Mouse (Mus musculus) mouse embryonic stem cell (cell line): ENCODE results near the gene Rin3.

Source experiments
- in situ Hi-C, 2 experiments: fragments of 300-500 bp; cut with MboI; formaldehyde crosslinking; loops; 1 replicate in 1 of 2; 3 replicates in 1 of 2; pipeline ENCODE4 v1.14.3; 2019 to 2020; ENCODE audit warnings: low sequenced_read_pairs in 2 of 2, low pct_unique_long_range_greater_than_20kb in 1 of 2, mixed read lengths in 1 of 2; ENCODE audit not compliant: unreplicated experiment in 1 of 2

Rin3 gene

GRCm38 (mm10) chr12:102282763-102283482 is at the start of gene Rin3:
Gene Rin3, plus strand, starts transcription at chr12:102283048.
- in situ Hi-C loops, result no loop called here

DNA sequence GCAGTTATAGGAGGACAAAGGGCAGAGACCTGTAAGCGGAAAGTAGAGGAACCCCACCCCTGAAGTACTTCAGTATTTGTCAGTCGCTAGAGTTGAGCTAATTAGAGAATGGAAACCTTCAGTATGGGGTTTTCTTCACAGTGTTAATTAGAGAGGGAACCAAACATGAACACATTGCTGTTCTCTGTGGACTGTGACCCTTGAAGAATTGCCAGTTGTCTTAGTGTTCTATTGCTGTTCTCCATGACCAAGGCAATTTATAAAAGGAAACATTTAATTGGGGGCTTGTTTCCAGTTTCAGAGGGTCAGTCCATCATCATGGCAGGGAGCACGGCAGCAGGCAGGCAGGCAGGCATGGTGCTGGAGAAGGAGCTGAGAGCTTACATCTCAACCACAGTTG is 47.3 kb upstream of the Rin3 start:
- in situ Hi-C loops, result no loop called here

- in situ Hi-C loops, result no loop called here
These were observed 46.5 kb upstream of the Rin3 start for GRCm38 (mm10) chr12:102236317-102236716.

DNA sequence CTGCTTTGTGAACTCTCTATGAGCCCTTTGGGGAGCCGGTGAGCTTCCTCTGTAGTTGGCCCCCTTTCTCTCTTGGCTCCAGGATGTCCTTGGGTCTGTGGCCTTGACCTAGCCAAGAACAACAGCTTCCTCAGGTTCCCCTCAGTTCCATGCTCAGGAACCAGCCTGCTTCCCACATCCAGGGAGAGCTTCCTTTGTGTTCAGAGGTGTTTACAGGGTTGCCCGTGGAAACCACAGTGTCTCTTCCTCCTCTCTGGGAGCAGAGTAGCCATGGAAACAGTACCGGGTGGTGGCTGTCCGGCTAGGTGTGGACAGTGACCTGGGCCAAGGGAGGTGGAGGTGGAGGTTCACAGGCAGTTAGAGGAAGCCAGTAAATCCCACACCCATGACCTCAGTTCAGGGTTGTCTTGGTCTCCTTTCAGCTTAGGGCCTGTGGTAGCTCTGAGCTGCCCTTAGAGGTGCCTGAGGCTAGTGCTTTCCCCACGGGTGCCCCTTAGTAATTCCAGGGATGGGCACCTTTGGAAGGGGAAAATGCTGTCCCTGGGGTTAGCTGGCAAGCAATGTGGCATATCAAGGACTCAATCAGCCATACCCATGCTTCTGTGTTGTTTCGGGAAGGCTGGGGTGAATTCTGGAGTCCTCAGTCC is 40.6 kb upstream of the Rin3 start:
- in situ Hi-C loops, result no loop called here

DNA sequence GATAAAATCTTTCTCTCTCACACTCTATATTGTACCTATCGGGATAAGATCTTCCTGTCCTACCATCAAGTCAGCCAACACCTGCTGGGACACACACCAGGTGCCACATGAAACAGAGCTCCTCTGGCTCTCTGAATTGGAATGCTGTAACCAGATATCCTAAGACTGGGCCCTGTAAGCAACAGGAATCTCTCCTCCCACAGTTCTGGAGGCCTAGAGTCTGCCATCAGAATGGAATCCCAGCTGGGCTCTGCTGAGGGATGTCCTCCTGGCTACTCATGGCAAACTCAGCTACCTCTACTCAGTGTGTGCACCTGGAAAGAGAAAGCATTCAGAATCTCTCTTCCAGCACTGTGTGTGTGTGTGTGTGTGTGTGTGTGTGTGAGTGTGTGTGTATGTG is 38.9 kb upstream of the Rin3 start:
- in situ Hi-C loops, result no loop called here

DNA sequence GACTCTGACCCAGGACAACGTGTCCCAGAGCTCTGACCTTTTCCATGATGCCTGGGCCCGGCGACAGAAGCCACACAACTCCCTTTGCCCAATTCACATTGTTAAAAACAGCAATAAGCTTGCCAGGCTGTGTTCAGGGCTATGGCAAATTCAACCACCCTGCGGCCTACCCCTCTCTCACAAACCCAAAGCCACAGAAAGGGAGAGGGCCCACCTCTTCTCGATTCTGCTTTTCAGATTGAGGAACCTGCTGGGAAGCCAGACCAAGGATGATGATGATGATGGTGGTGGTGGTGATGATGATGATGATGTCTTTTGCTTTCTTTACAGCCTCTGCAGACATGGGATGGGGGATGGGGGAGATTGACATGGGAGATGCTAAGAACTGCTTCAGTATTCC is 36.6 kb upstream of the Rin3 start:
- in situ Hi-C loops, result no loop called here

- in situ Hi-C loops, result no loop called here
These were observed 34.7 kb upstream of the Rin3 start for GRCm38 (mm10) chr12:102248104-102248503.

DNA sequence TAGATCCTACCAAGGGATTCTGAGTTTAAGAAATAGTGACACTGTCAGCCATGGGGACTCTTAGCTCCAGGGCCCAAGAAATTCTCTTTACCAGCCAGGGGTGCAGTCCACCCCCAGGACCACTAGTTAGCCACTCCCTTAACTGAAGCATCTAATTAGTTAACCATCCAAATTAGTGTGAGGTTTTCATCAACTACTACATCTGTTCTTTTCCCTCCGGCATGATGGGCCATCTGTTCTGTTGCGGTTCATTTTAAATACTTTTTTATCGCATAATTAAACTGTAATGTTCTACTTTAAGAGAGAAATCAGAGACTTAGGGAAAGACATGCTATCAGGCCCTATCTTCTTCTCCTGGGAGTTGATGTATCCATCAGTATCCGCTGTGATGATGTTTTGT is 32.5 kb upstream of the Rin3 start:
- in situ Hi-C loops, result no loop called here

DNA sequence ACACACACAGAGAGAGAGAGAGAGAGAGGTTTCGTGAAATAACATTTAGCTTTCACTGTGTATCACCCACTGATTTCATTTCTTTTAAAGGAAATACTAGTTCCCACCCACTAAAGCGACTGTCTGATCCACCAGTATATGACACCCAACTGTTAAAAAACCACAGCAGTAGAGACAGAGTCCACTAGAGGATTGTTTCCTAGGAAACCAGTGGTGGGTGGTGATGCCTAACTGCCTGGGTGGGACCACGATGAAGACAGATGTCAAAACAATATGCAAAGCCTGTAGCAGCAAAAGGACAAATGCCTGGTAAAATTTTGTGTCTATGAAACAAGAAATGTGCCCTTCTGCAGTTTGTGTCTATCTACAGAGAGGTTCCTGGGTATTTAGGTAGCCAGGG is 31.8 kb upstream of the Rin3 start:
- in situ Hi-C loops, result no loop called here

GRCm38 (mm10) chr12:102251985-102252384 is 30.9 kb upstream of the Rin3 start:
- in situ Hi-C loops, result no loop called here

DNA sequence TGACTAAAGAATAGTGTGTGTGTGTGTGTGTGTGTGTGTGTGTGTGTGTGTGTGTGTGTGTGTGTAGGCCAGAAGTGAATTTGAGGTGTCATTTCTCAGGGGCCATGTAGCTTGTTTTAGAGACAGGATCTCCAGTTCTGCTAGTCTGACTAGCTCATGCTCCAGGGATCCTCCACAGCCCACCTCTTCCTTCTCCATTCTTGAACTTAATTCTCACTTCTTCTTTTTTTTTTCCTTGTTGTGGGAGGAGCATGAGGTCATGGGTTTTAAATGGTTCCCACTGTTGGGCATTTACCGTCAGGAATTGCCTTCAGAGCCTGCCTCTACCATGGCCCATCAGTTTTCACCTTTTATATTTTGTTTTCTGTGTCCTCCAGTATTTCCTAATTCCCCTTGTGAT is 30.3 kb upstream of the Rin3 start:
- in situ Hi-C loops, result no loop called here

- in situ Hi-C loops, result no loop called here
These were observed 27.8 kb upstream of the Rin3 start for GRCm38 (mm10) chr12:102255012-102255411.

DNA sequence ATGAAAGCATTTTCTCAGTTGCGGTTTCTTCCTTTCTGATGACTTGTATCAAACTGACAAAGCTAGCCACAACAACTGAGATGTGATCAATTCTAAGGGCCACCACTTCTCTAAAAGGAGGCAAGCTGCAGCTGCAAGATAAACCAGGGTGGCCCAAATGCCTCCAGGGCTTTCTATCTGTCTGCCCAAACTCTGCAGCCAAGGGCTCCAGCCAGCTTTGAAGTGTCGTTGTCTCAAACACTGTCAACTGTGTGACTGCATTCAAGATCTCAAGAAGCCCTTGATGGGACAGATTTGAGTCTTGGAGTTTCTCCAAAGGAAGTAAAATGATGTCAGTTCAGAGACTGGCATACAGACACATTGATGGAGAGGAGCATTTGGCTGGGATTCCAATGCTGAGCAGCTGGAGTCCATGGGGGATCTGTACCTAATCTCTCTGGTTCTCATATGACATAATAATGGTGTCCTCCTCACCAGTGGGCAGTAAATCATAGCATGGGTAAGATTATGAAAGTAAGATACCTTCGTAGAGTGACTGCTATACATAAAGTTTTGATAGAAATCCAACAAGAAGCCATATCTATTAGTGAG is 24.2 kb upstream of the Rin3 start:
- in situ Hi-C loops, result no loop called here

DNA sequence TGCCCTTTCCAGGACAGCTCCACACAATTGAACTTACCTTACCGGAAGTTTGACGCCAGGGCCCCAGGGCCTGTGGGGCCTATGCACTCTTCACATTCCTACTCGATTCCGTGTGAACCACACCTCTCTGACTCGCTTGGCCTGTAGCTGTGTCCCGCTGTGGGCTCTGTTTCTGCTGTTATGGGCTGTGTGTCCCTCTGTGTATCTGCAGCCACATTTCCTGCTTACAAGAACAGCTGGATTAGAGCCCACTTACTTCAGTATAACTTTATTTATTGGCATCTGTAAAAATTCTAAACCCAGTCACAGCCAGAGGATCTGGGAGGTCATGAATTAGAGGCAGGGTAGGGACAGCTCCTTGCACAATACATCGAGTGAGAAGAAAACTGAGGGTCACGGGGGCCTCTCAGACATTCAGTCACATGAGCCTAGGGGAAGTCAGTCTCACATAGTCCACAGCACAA is 20.9 kb upstream of the Rin3 start:
- in situ Hi-C loops, result no loop called here

- in situ Hi-C loops, result no loop called here
These were observed 20.0 kb upstream of the Rin3 start for GRCm38 (mm10) chr12:102262809-102263208.

- in situ Hi-C loops, result no loop called here
These were observed 19.6 kb upstream of the Rin3 start for GRCm38 (mm10) chr12:102263249-102263648.

DNA sequence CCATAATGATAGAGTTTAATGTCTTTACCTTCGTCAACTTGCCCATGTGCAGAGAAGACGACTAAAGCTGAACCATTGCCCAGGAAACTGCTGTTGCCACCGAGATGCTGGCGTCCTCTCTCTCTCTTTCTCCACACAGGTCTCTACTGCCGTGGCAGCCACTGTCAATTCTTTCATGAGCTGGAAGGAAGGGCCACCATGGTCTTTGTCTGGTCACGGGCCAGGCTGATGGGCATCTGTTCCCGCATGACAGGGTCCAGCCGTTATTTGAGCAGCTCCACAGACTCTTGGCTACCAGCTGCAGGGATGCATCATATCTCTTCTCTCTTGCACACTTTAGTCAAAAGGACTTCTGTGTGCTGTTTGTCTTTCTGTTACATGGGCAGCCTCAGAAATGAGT is 16.4 kb upstream of the Rin3 start:
- in situ Hi-C loops, result no loop called here

DNA sequence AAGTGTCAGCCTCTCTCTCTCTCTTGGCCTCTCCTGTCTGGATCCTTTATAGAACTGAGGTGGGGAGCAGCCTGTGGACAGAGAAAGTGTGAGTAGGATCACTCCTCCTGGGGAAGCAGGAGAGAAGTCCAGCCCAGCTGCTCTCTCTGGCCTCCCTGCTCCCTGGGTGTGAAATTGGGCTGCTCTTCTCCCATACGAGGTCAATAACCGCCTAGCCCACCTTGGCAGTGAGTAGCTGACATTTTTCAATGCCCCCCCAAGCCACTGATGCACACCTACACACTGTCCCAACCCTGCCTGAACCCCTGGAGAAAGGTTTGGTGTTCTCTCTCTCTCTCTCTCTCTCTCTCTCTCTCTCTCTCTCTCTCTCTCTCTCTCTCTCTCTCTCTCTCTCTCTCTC is 13.7 kb upstream of the Rin3 start:
- in situ Hi-C loops, result no loop called here

- in situ Hi-C loops, result no loop called here
These were observed 12.0 kb upstream of the Rin3 start for GRCm38 (mm10) chr12:102270776-102271405.
